Mouse (Mus musculus): ENCODE results near the gene Prm1. TPM values are rescaled to one million over a fixed set of nuclear protein-coding genes. Genes with fewer than 3 reads are reported as not detected.
A peak's percentile ranks its signal among the peaks of the same experiment; 100 is the strongest.
"Not testable (repeated sequence)": the region's sequence is repeated elsewhere in the genome, so short reads cannot be mapped to it uniquely, and the experiment has no call there.

Gene Prm1
- polyA plus RNA-seq (2015; fragmentation: Nextera tagmentation; extraction: Ambion mirVana), result not detected in 2 replicates

DNA sequence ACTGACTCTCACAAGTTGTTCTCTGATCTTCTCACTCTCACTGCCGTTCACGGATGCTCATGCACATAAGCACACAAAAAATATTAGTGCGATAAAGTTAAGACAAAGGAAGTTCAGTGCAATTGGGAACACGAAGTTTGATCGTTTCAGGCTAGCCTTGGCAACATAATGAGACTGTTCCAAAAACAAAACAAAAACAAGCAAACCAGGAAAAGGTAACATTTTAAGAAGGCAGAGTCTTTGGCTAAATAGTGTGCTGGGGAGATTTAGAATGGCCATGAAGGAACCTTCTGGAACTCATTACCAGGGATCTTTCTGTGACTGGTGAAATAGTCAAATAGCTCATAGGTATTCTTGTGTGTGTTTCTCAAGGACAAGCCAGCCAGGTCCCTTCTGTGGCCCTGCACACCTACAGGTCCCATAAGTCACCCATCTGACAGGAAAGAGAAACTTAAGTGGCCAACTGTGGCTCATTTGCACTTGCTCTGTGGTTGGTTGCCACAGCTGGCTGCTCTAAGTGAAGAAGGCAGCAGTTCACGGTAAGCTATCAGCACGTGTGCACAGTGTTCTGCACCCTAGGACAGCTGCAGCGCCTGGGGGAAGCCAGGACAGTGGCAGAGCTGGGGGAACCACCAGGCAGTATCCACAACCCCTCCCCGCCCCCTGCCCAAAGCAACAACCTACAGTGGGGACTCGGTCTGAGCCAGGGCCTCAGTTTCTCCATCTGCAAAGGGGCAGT is at the start of gene Prm1:
Gene Prm1 (minus strand): TSS at position 51 of the 739 bp plus-strand sequence.
- WGBS, result 85% methylated on average over 10 of the region's 10 CpGs
- no peak for ATAC-seq
- H3K4me2 ChIP-seq (replicated peaks), result no peak within 1 kb of the TSS

GRCm38 (mm10) chr16:10852216-10852615 is 46.6 kb upstream of the Prm1 start:
- H3K9ac ChIP-seq (replicated peaks); H3K4me1 ChIP-seq (replicated peaks); H3K27ac ChIP-seq; H3K27me3 ChIP-seq; H3K4me2 ChIP-seq (replicated peaks); H3K4me3 ChIP-seq (replicated peaks); H3K9me3 ChIP-seq; H3K36me3 ChIP-seq; ATAC-seq: not testable (repeated sequence)
- 95% methylated on average over 10 of the region's 10 CpGs for WGBS

More for the DNA sequence above, at the start of gene Prm1:
- Histone ChIP-seq H3K9me3 (no peaks in the 10 kb centered on the region), H3K36me3 (no peaks in the 10 kb centered on the region), H3K27ac (no peak within 1 kb of the TSS), H3K9ac (replicated peaks) (no peak within 1 kb of the TSS), H3K27me3 (no peaks in the 10 kb centered on the region), H3K4me1 (replicated peaks) (no peaks in the 10 kb centered on the region), H3K4me3 (replicated peaks) (no peak within 1 kb of the TSS)

DNA sequence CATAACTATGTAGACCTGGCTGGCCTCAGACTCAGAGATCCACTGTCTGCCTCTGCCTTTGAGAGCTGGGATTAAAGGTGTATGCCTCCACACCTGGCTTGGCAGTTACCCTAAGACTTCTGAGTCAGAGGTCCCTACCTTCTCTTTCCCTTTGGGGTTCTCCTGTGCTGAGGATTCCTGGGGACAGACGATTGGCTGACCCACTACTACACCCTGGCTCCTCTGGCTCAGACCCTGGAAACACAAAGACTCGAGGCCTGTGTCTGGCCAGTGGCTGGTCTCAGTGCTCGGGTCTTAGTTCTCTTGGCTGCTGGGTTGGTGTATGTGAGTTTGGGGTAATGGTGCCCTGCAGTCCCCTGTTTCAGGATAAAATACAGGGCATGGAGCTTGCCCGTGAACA is 45.3 kb upstream of the Prm1 start:
- H3K27me3 ChIP-seq, result no peaks in the 10 kb centered on the region
- no peaks in the 10 kb centered on the region for H3K36me3 ChIP-seq
- H3K4me2 ChIP-seq (replicated peaks), result no peak overlapping the region
- WGBS, result 45% methylated on average over 4 of the region's 4 CpGs
- no peaks in the 10 kb centered on the region for H3K9me3 ChIP-seq
- H3K4me1 ChIP-seq (replicated peaks), result no peaks in the 10 kb centered on the region; the same call in 1 of the 2 replicates
- no peak overlapping the region for H3K27ac ChIP-seq
- H3K9ac ChIP-seq (replicated peaks), result no peak overlapping the region
- no peak overlapping the region for H3K4me3 ChIP-seq (replicated peaks)
- ATAC-seq, result no peak

DNA sequence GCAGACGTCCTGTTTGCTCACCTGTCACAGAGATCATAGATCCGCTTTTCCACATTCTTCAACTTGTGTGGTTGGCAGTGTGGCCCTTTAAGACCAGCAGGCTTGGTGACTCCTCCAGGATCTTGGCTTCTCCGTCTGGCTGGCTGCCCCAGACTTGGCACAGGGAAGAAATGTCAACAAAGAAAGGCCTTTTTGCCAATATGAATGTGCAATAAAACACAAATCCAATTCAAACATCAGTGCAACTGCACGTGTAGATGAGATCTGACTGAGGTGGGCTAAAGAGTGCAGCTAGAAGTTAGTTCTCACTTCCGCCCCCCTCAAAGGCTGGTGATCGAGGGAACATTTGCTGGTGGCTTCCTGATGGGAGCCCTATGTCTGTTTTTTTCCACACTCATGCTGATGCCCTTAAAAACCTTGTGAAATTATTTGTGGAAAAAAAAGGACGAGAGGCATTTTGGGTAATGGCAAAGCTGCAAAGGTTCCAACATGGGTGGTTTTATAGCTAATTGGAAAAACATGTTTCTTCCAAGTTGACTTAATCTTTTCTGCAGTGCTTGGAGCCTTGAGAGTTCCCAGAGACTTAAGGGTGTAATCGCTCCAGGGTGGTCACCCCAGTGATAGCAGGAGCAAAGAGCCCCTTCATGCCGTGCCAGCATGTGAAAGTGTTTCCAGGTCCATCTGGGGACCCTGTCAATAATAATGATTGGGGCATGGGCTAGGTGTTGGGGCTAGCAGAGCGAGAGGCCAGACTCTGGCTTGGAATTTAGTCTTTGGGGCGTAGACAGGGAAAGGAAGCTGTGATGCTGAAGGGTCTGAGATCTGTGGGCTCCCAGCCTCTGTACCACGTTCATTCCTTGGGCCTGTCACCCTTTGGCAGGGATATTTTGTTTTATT is 44.6 kb upstream of the Prm1 start:
- no peak for ATAC-seq
- WGBS, result 76% methylated on average over 12 of the region's 12 CpGs
- Histone ChIP-seq H3K27me3 (no peaks in the 10 kb centered on the region), H3K4me2 (replicated peaks) (no peak overlapping the region), H3K9ac (replicated peaks) (no peak overlapping the region), H3K9me3 (no peaks in the 10 kb centered on the region), H3K27ac (no peak overlapping the region), H3K36me3 (no peaks in the 10 kb centered on the region), H3K4me3 (replicated peaks) (no peak overlapping the region), H3K4me1 (replicated peaks) (no peaks in the 10 kb centered on the region; the same call in 1 of the 2 replicates)

DNA sequence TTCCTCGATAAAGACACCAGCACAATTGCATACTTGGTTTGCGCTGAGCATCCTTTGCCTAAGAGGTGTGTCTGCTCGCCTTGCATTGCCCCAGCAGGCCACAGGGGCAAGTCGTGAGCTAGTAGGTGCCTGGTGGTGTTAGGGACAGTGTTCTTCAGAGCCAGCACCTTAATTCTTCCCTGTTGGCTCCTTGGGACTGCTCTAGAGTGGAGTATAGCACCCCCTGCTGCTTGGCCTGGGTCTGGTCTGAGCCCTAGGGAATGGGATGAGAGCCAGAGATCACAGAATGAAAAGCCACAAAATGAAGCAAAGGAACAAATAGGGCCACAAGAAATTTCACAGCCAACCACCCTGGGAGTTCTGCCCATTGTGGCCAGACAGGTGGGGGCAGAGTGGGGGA is 40.9 kb upstream of the Prm1 start:
- Histone ChIP-seq H3K9ac (replicated peaks) (no peak overlapping the region), H3K4me3 (replicated peaks) (no peak overlapping the region), H3K36me3 (no peaks in the 10 kb centered on the region), H3K9me3 (no peaks in the 10 kb centered on the region), H3K4me1 (replicated peaks) (peaks cover 11% of the 10 kb centered on the region), H3K4me2 (replicated peaks) (no peak overlapping the region), H3K27ac (no peak overlapping the region), H3K27me3 (no peaks in the 10 kb centered on the region)
- WGBS, result 57% methylated on average over 4 of the region's 4 CpGs
- ATAC-seq, result peak; percentile 63; the same call in 1 of the 2 replicates

DNA sequence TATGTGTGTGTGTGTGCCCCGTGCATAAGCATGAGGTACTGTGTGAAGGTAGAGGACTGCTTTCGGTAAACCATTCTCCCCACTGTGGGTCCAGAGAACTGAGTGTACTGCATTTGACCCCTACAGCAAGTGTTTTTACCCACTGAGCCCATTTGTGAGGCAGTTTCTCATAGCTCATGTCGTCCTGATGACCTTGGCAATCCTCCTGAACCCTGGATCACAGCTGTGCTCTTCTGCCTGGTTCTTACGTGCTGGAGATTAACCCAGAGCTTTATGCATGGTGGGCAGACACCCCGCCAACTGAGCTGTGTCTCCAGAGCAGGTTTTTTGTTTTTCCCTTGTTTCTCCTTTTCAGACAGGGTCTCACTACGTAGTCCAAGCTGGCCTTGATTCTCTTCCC is 40.3 kb upstream of the Prm1 start:
- WGBS, result 80% methylated on average over 6 of the region's 6 CpGs
- no peak for ATAC-seq
- no peak overlapping the region for H3K4me3 ChIP-seq (replicated peaks)
- H3K27me3 ChIP-seq, result no peaks in the 10 kb centered on the region
- peaks cover 11% of the 10 kb centered on the region for H3K4me1 ChIP-seq (replicated peaks)
- no peak overlapping the region for H3K27ac ChIP-seq
- H3K4me2 ChIP-seq (replicated peaks), result no peak overlapping the region
- H3K9me3 ChIP-seq, result no peaks in the 10 kb centered on the region
- H3K9ac ChIP-seq (replicated peaks), result no peak overlapping the region
- no peaks in the 10 kb centered on the region for H3K36me3 ChIP-seq

GRCm38 (mm10) chr16:10844319-10844670 is 38.7 kb upstream of the Prm1 start:
- 69% methylated on average over 6 of the region's 6 CpGs for WGBS
- no peak for ATAC-seq
- H3K4me3 ChIP-seq (replicated peaks), result no peak overlapping the region
- H3K4me2 ChIP-seq (replicated peaks), result peak overlapping the region; percentile 36; the same call in 1 of the 2 replicates
- no peaks in the 10 kb centered on the region for H3K36me3 ChIP-seq
- H3K9me3 ChIP-seq, result no peaks in the 10 kb centered on the region
- no peaks in the 10 kb centered on the region for H3K27me3 ChIP-seq
- no peak overlapping the region for H3K27ac ChIP-seq
- H3K4me1 ChIP-seq (replicated peaks), result peaks cover 11% of the 10 kb centered on the region
- no peak overlapping the region for H3K9ac ChIP-seq (replicated peaks)

DNA sequence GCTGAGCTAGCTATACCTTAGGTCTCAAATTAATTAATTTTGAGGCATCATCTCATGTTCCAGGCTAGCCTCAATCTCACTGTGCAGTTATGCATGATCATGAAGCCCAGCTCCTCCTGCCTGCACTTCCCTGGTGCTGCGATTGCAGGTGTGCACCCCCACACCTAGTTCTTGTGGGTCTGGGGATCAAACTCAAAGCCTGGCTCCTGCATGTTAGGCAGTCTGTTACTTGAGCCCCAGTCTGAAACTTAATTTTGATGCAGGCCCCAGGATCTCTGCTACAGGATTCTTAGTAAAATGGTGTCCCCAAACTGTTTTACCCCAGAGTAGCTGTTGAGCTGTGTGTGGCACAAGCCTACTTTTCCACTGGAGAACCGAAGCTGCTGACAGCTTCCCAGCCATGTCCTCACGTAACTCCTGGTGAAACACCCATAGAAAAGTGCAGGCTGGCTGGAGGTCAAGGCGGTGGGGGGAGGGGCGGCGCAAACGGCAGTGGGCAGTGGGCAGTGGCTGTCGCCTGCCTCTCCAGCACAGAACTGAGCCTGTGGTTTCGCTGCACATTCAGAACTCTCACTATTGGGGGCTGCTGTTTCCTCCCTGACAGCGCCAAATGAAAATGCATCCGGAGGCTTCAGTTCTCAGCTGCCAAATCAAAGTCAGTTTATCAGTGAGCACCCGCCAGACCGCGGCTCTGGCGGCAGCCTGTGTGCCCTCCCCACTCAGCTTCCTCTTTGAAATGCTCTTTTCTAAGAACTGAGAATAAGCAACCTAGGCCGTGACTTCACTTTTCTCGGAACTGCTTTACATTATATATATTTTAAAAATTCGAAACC is 38.1 kb upstream of the Prm1 start:
- Histone ChIP-seq H3K27ac (no peak overlapping the region), H3K36me3 (no peaks in the 10 kb centered on the region), H3K4me1 (replicated peaks) (peaks cover 15% of the 10 kb centered on the region), H3K27me3 (no peaks in the 10 kb centered on the region), H3K4me3 (replicated peaks) (no peak overlapping the region), H3K9ac (replicated peaks) (no peak overlapping the region), H3K9me3 (no peaks in the 10 kb centered on the region), H3K4me2 (replicated peaks) (peak overlapping the region; percentile 36)
- WGBS, result 28% methylated on average over 18 of the region's 18 CpGs
- ATAC-seq, result no peak

DNA sequence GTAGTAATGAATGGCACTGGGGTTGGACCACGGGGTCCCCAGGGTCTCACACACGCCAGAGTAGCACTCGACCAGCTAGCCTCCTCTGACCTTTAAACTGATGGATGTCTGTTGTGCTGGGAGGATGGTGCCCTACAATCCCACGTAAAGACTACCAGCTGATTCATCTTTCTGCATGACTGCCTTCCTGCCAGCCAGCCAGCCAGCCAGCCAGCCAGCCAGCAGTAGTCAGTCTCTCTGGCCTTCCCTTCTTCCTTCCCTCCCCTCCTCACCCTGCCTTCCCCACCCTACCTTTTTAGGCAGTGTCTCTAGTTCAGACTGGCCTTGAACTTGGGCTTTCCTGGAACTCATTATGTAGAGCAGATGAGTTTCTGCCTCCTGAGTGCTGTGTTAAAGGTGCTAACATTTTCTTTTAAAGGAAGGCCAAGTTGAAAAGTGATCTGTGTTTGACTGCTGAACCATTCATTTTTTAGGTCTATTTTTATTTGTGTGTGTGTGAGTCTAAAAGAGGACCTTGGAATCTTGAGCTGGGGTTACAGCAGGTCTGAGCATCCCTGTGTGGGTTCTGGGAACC is 36.7 kb upstream of the Prm1 start:
- WGBS, result 66% methylated on average over 4 of the region's 4 CpGs
- no peaks in the 10 kb centered on the region for H3K9me3 ChIP-seq
- H3K4me2 ChIP-seq (replicated peaks), result no peak overlapping the region

GRCm38 (mm10) chr16:10840018-10840417 is 34.4 kb upstream of the Prm1 start:
- Histone ChIP-seq H3K27ac (no peak overlapping the region), H3K9me3 (no peaks in the 10 kb centered on the region), H3K4me3 (replicated peaks) (no peak overlapping the region), H3K36me3 (no peaks in the 10 kb centered on the region), H3K27me3 (0 out of 2 replicates have a peak, but pooled peaks cover 2% of the 10 kb centered on the region), H3K4me2 (replicated peaks) (no peak overlapping the region), H3K9ac (replicated peaks) (no peak overlapping the region), H3K4me1 (replicated peaks) (peaks cover 27% of the 10 kb centered on the region)
- 93% methylated on average over 12 of the region's 14 CpGs for WGBS
- ATAC-seq, result no peak

More for the DNA sequence above, 36.7 kb upstream of the Prm1 start:
- Histone ChIP-seq H3K4me3 (replicated peaks) (no peak overlapping the region), H3K27me3 (no peaks in the 10 kb centered on the region), H3K27ac (no peak overlapping the region), H3K36me3 (no peaks in the 10 kb centered on the region), H3K9ac (replicated peaks) (no peak overlapping the region), H3K4me1 (replicated peaks) (peaks cover 22% of the 10 kb centered on the region)
- no peak for ATAC-seq

DNA sequence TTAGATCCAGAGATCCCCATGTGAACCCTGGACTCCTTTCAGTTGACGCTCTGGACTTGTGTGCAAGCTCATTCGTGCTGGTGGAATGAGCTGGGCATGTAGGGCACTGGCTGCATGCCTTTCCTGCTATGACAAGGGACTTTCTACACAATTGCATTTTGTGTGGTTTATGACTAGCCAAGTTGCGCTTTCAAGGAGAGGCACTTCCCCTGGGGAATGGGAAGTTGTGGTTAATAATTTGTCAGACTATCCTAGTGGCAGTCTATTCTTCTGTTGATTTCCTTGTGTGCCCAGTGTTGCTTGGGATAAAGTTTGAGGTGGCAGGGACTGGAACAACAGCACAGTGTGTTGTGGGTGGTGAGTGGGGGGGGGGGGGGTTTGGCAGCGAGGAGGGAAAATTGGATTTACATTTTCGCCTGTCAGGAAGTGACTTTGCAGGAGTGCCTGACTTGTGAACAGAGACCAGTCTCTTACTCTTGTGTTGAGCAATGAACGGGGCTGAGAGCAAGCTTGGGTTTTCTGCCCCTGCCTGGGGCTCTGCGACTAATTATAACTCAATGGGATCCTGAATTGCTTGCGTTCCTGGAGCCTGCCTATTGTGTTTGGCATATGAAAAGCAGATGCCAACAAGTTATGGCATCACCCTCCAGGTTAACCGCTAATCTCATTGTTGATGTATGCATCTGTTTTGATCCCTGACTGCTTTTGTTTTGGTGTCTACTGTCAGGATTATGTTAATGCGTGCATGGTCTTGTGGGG is 33.0 kb upstream of the Prm1 start:
- no peak overlapping the region for H3K9ac ChIP-seq (replicated peaks)
- peaks cover 23% of the 10 kb centered on the region for H3K4me1 ChIP-seq (replicated peaks)
- H3K27ac ChIP-seq, result no peak overlapping the region
- ATAC-seq, result no peak
- H3K4me3 ChIP-seq (replicated peaks), result no peak overlapping the region
- no peaks in the 10 kb centered on the region for H3K36me3 ChIP-seq
- H3K27me3 ChIP-seq, result peaks cover 8% of the 10 kb centered on the region; the same call in 1 of the 2 replicates
- 52% methylated on average over 10 of the region's 10 CpGs for WGBS
- no peak overlapping the region for H3K4me2 ChIP-seq (replicated peaks)
- no peaks in the 10 kb centered on the region for H3K9me3 ChIP-seq

All from midbrain, embryonic 13.5 days (tissue).